Mouse (Mus musculus): ENCODE data around the gene Gjc2.

GRCm38 (mm10) chr11:59165616-59166241, 17.3 kb downstream of the Gjc2 start:
- TF ChIP-seq CTCF (IDR thresholded peaks at IDR 0.05; ENCODE audit: extremely low read depth, insufficient read depth, insufficient read length, insufficient replicate concordance) (no peak), POLR2A (IDR thresholded peaks at IDR 0.05; ENCODE audit: low read depth, low read length) (no peak)
